ENCODE assay signal across 13 mouse cellular contexts in the genomic region with DNA sequence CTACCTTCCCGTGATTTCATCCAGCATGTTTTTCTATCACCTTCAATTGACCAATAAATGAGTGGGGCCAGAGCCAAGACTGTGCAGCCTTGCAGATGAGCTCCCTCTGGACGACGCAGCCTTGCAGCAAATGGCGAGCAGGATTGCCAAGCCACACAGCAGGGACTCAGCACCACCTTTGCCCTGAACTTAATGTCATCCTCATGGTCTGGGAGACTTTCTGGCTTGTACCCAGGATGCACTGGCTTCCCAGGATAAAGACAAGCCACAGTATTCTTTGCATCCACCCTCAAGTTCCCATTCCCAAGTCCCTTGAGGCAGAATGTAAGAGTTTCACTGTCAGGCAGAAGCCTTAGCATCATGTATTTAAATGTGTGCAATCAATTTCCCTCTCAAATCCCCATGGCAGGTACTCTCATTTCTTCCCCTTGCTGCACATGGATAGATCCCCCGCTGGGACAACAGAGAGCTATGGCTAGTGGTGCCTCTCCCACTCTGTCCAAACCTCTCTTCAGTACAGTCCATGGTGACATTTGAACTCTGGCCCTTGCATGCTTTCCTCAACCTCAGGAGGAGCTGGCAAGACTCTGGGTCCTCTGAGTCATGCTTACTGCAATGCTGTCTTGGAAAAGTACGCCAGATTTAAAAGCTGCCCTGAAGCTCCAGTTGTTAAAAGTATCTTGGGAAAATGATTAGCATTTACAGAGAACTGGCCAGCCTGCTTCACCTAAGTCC.
DNase-seq lines count a peak whose midpoint lies in the region; TF ChIP-seq lines count a peak whose summit lies in the region.
"Had no signal": no experiment of that assay in that cellular context is flagged by ENCODE, and none has a peak within 500 bp of the region (broad histone marks: within the 10 kb centered on the region; RNA-seq: fewer than 3 reads in every experiment).

No protein-coding gene starts in this region.

- no peaks in the 10 kb centered on the region for H3K9me3 ChIP-seq in heart, embryonic 10.5 days
- H3K9me3 ChIP-seq: intestine, embryonic 15.5 days; lung, embryonic 15.5 days had no signal

- no peaks in the 10 kb centered on the region for H3K27me3 ChIP-seq in heart, embryonic 10.5 days (ENCODE audit: insufficient read depth, poor library complexity, severe bottlenecking)
- H3K27me3 ChIP-seq in kidney, adult 2 months (replicated peaks; ENCODE audit: control insufficient read depth, insufficient read depth, low read length), result no peaks in the 10 kb centered on the region
- H3K27me3 ChIP-seq: intestine, embryonic 15.5 days; lung, embryonic 15.5 days had no signal

- no peaks in the 10 kb centered on the region for H3K36me3 ChIP-seq in heart, embryonic 10.5 days
- H3K36me3 ChIP-seq in kidney, adult 2 months (ENCODE audit: control insufficient read depth, insufficient read depth, low read length), result no peaks in the 10 kb centered on the region
- H3K36me3 ChIP-seq: intestine, embryonic 15.5 days; lung, embryonic 15.5 days had no signal

- no peak for TF ChIP-seq CTCF in kidney, adult 2 months (conservative IDR thresholded peaks at IDR 0.05; ENCODE audit: insufficient read depth, insufficient read length, low read depth, low read length)

- H3K4me1 ChIP-seq in heart, embryonic 10.5 days, result peaks cover 8% of the 10 kb centered on the region; the same call in 1 of the 2 replicates
- H3K4me1 ChIP-seq in kidney, adult 2 months (ENCODE audit: control insufficient read depth, insufficient read depth, low read length), result no peaks in the 10 kb centered on the region
- H3K4me1 ChIP-seq: intestine, embryonic 15.5 days; lung, embryonic 15.5 days had no signal

- WGBS in heart, embryonic 10.5 days, result 76% methylated on average over 6 of the region's 6 CpGs
- WGBS in kidney, adult 2 months, result 59% methylated on average over 6 of the region's 6 CpGs

- intact Hi-C loops in heart, postnatal 10 days (cut with DNase I), result no loop called here

- peak; percentile 79 to 90 for DNase-seq in cerebellum, postnatal 10 days
- no peak for DNase-seq in cerebellum, postnatal 36 days
- peak; percentile 44 to 51 for DNase-seq in heart, adult 9 months (ENCODE audit: low spot score in 2 of 2)
- DNase-seq in heart, embryonic 10.5 days (ENCODE audit: low spot score), result no peak
- DNase-seq in 3134 (ENCODE audit: extremely low read depth, insufficient read length, low spot score), result peak; percentile 64
- DNase-seq in heart, postnatal 10 days, result peak; percentile 15 to 17
- no peak for DNase-seq in kidney, adult 2 months
- DNase-seq in layer of hippocampus, postnatal 14 days (ENCODE audit: low spot score in 2 of 2), result no peak
- DNase-seq: cerebellum, adult 9-11 months; thymus, adult 2 months had no signal

- TF ChIP-seq POLR2A in kidney, adult 2 months (IDR thresholded peaks at IDR 0.05; ENCODE audit: low read depth, low read length), result no peak

- H3K4me3 ChIP-seq in heart, embryonic 10.5 days, result no peak overlapping the region
- H3K4me3 ChIP-seq in kidney, adult 2 months (ENCODE audit: insufficient read depth, low read depth, low read length), result no peak overlapping the region
- H3K4me3 ChIP-seq: intestine, embryonic 15.5 days; lung, embryonic 15.5 days; myocyte had no signal

- no peak overlapping the region for H3K27ac ChIP-seq in heart, embryonic 10.5 days
- no peak overlapping the region for H3K27ac ChIP-seq in kidney, adult 2 months (ENCODE audit: insufficient read depth, low read depth, low read length)
- H3K27ac ChIP-seq: intestine, embryonic 15.5 days; lung, embryonic 15.5 days had no signal

Comparison
In these comparisons a context has a peak if more than half of its experiments do, and no peak if none do; other contexts are left out.
1. DNase-seq: peak in cerebellum, postnatal 10 days (2 of 2), heart, adult 9 months (2 of 2), 3134 (single experiment) and heart, postnatal 10 days (2 of 2); none in cerebellum, postnatal 36 days (0 of 2), heart, embryonic 10.5 days (single experiment), kidney, adult 2 months (single experiment) and layer of hippocampus, postnatal 14 days (0 of 2).